Mouse (Mus musculus) embryonic facial prominence, embryonic 12.5 days (tissue): ENCODE results near the gene Rpl36al. TPM values are rescaled to one million over a fixed set of nuclear protein-coding genes. Genes with fewer than 3 reads are reported as not detected.

ENCODE experiments used
- ATAC-seq: fragments of 200-750 bp; cut with Nextera tagmentation; 2 replicates; pipeline ENCODE4 v1.8.0; 2017; ENCODE audit not compliant: insufficient number of reproducible peaks, insufficient read depth, low FRiP score, low TSS enrichment
- H3K27ac ChIP-seq: fragments of 300-500 bp; sonication (generic); 2 replicates; pipeline ENCODE4 v1.5.1; 2016; ENCODE audit warnings: mild to moderate bottlenecking
- H3K27me3 ChIP-seq: fragments of 300-500 bp; sonication (generic); 2 replicates; pipeline ENCODE4 v1.6.1; 2016; ENCODE audit warnings: mild to moderate bottlenecking, moderate library complexity
- H3K36me3 ChIP-seq: fragments of 300-500 bp; sonication (generic); 2 replicates; pipeline ENCODE4 v1.6.1; 2016; ENCODE audit warnings: mild to moderate bottlenecking
- H3K4me1 ChIP-seq: fragments of 300-500 bp; sonication (generic); 2 replicates; pipeline ENCODE4 v1.6.1; 2016
- H3K4me2 ChIP-seq: fragments of 300-500 bp; sonication (generic); replicated peaks from 2 replicates; pipeline ENCODE4 v1.6.1; 2016; ENCODE audit warnings: mild to moderate bottlenecking, moderate library complexity
- H3K4me3 ChIP-seq: fragments of 300-500 bp; sonication (generic); 2 replicates; pipeline ENCODE4 v1.5.1; 2016; ENCODE audit warnings: mild to moderate bottlenecking
- H3K9ac ChIP-seq: fragments of 300-500 bp; sonication (generic); 2 replicates; pipeline ENCODE4 v1.6.1; 2016; ENCODE audit warnings: mild to moderate bottlenecking, moderate library complexity
- H3K9me3 ChIP-seq: fragments of 300-500 bp; sonication (generic); 2 replicates; pipeline ENCODE4 v1.6.1; 2016; ENCODE audit warnings: mild to moderate bottlenecking, moderate library complexity
- WGBS: fragments of 180-500 bp; shearing (Covaris S2); methylation state at CpG from one replicate; pipeline ENCODE4 v1.1.7; 2016; 5-methylcytosine and 5-hydroxymethylcytosine counted together
- microRNA-seq: library from miRNA; unstranded; fragments of <30 nt; microRNA quantifications from one replicate; pipeline ENCODE4, GENCODE M21; 2017
- polyA plus RNA-seq: library from polyadenylated mRNA; unstranded; fragments of >200 nt; fragmentation: Nextera tagmentation; extraction: Ambion mirVana; gene quantifications from 2 replicates; pipeline ENCODE4 v1.2.1, GENCODE M21; 2016

The Rpl36al gene
- polyA plus RNA-seq, 1 experiment from 2014 or later = 491 TPM

GRCm38 (mm10) chr12:69150049-69150448, 33.8 kb downstream of the Rpl36al start:
- H3K9ac ChIP-seq = no peak overlapping the region
- H3K4me2 ChIP-seq = no peak overlapping the region
- no peaks in the 10 kb centered on the region for H3K9me3 ChIP-seq
- H3K27ac ChIP-seq = no peak overlapping the region
- H3K4me1 ChIP-seq = no peaks in the 10 kb centered on the region
- WGBS = 82% methylated on average over 13 of the region's 13 CpGs
- no peak for ATAC-seq
- H3K36me3 ChIP-seq = no peaks in the 10 kb centered on the region
- no peak overlapping the region for H3K4me3 ChIP-seq
- no peaks in the 10 kb centered on the region for H3K27me3 ChIP-seq

GRCm38 (mm10) chr12:69147166-69147735, 36.6 kb downstream of the Rpl36al start:
- Histone ChIP-seq H3K27ac (no peak overlapping the region), H3K27me3 (no peaks in the 10 kb centered on the region), H3K4me2 (no peak overlapping the region), H3K9me3 (no peaks in the 10 kb centered on the region), H3K9ac (no peak overlapping the region), H3K36me3 (no peaks in the 10 kb centered on the region), H3K4me1 (no peaks in the 10 kb centered on the region), H3K4me3 (no peak overlapping the region)
- ATAC-seq = no peak
- WGBS = 89% methylated on average over 5 of the region's 5 CpGs

GRCm38 (mm10) chr12:69143460-69143859, 40.4 kb downstream of the Rpl36al start:
- Histone ChIP-seq H3K27ac (no peak overlapping the region), H3K4me3 (no peak overlapping the region), H3K4me2 (no peak overlapping the region), H3K9ac (no peak overlapping the region), H3K27me3 (no peaks in the 10 kb centered on the region), H3K9me3 (no peaks in the 10 kb centered on the region), H3K36me3 (no peaks in the 10 kb centered on the region), H3K4me1 (no peaks in the 10 kb centered on the region)
- no peak for ATAC-seq
- WGBS = 71% methylated on average over 6 of the region's 6 CpGs

GRCm38 (mm10) chr12:69139841-69140240, 44.0 kb downstream of the Rpl36al start:
- H3K36me3 ChIP-seq = no peaks in the 10 kb centered on the region
- no peaks in the 10 kb centered on the region for H3K4me1 ChIP-seq
- no peak overlapping the region for H3K4me3 ChIP-seq
- H3K4me2 ChIP-seq = no peak overlapping the region
- H3K27ac ChIP-seq = no peak overlapping the region
- ATAC-seq = no peak
- no peak overlapping the region for H3K9ac ChIP-seq
- WGBS = 81% methylated on average over 7 of the region's 7 CpGs
- no peaks in the 10 kb centered on the region for H3K27me3 ChIP-seq
- H3K9me3 ChIP-seq = no peaks in the 10 kb centered on the region

- WGBS = 83% methylated on average over 3 of the region's 3 CpGs
- Histone ChIP-seq H3K27ac (no peak overlapping the region), H3K9ac (no peak overlapping the region), H3K9me3 (no peaks in the 10 kb centered on the region), H3K4me3 (no peak overlapping the region), H3K4me1 (no peaks in the 10 kb centered on the region), H3K36me3 (no peaks in the 10 kb centered on the region), H3K4me2 (no peak overlapping the region), H3K27me3 (no peaks in the 10 kb centered on the region)
- ATAC-seq = no peak
Measured at GRCm38 (mm10) chr12:69139201-69139600, 44.7 kb downstream of the Rpl36al start.

Small RNA genes within 50 kb of the gene (microRNA-seq; reads per million reads assigned to microRNA genes)
- gene Gm47287 = not detected
- gene Gm47295 = 0.91 reads per million

Other genes starting within 250 kb of the Rpl36al start
- gene Rps29, start 24.9 kb downstream of the Rpl36al start, polyA plus RNA-seq = 1,602 and 1,617 TPM in 2 replicates
- 23.6 and 23.9 TPM in 2 replicates for gene Lrr1, start 15.3 kb downstream of the Rpl36al start, polyA plus RNA-seq
- 56.9 TPM in 2 replicates for gene Mgat2, start 74 bp upstream of the Rpl36al start, polyA plus RNA-seq
- gene Gm49383, start 13.0 kb upstream of the Rpl36al start, polyA plus RNA-seq = 31.3 and 37.5 TPM in 2 replicates
- 14.6 and 15.0 TPM in 2 replicates for gene Dnaaf2, start 14.3 kb upstream of the Rpl36al start, polyA plus RNA-seq
- gene Gm49384, start 20.2 kb upstream of the Rpl36al start, polyA plus RNA-seq = 29.7 and 37.8 TPM in 2 replicates
- gene Pole2, start 44.1 kb upstream of the Rpl36al start, polyA plus RNA-seq = 25.8 and 26.7 TPM in 2 replicates
- 5.6 and 7.5 TPM in 2 replicates for gene Klhdc1, start 57.1 kb upstream of the Rpl36al start, polyA plus RNA-seq
- 199 and 203 TPM in 2 replicates for gene Klhdc2, start 112.6 kb upstream of the Rpl36al start, polyA plus RNA-seq
- gene Nemf, start 173.1 kb upstream of the Rpl36al start, polyA plus RNA-seq = 94.1 and 95.4 TPM in 2 replicates
- gene Arf6, start 188.1 kb upstream of the Rpl36al start, polyA plus RNA-seq = 68.5 and 72.2 TPM in 2 replicates
- gene Gm9887, start 188.4 kb upstream of the Rpl36al start, polyA plus RNA-seq = 2.4 and 3.7 TPM in 2 replicates